In genomic region chr2:27121626-27122355, GRCm38 (mm10) we compare ENCODE assay signal across 8 mouse cellular contexts. TPM values are rescaled to one million over a fixed set of nuclear protein-coding genes. Genes with fewer than 3 reads are reported as not detected.
DNase-seq lines count a peak whose midpoint lies in the region; ATAC-seq lines count a peak whose summit lies in the region.

No protein-coding gene starts in this region.

- ATAC-seq in frontal cortex, adult (ENCODE audit: low TSS enrichment) = 0 out of 2 replicates have a peak, but pooled peaks have one; percentile 24
- ATAC-seq in hindbrain, embryonic 12.5 days (ENCODE audit: low FRiP score) = peak; percentile 29; the same call in 1 of the 2 replicates
- ATAC-seq in midbrain, embryonic 14.5 days (ENCODE audit: low FRiP score, low TSS enrichment) = peak; percentile 64

- DNase-seq in frontal cortex, postnatal 14 days (ENCODE audit: low spot score in 2 of 2) = no peak
- peak; percentile 93 for DNase-seq in A20 (ENCODE audit: low read depth, low spot score)
- peak; percentile 38 to 44 for DNase-seq in cerebellum, postnatal 36 days
- peak; percentile 53 for DNase-seq in midbrain, embryonic 14.5 days
- peak; percentile 98 for DNase-seq in thymus, postnatal 0 days (ENCODE audit: low spot score)
- no peak for DNase-seq in left cerebral cortex, postnatal 14 days (ENCODE audit: low spot score in 2 of 2)

- H3K27ac ChIP-seq in hindbrain, embryonic 12.5 days = peak overlapping the region; percentile 30; the same call in 1 of the 2 replicates
- H3K27ac ChIP-seq in midbrain, embryonic 14.5 days (replicated peaks; ENCODE audit: low read depth, low read length) = no peak overlapping the region

- peak overlapping the region; percentile 27 for H3K9ac ChIP-seq in hindbrain, embryonic 12.5 days
- H3K9ac ChIP-seq in midbrain, embryonic 14.5 days (replicated peaks; ENCODE audit: low read length) = no peak overlapping the region

- 0 out of 2 replicates have a peak, but pooled peaks cover 8% of the 10 kb centered on the region for H3K27me3 ChIP-seq in hindbrain, embryonic 12.5 days
- no peaks in the 10 kb centered on the region for H3K27me3 ChIP-seq in midbrain, embryonic 14.5 days (ENCODE audit: control insufficient read depth, insufficient read depth, low read length)

- H3K36me3 ChIP-seq in hindbrain, embryonic 12.5 days = no peaks in the 10 kb centered on the region
- H3K36me3 ChIP-seq in midbrain, embryonic 14.5 days (ENCODE audit: control insufficient read depth, insufficient read depth, low read length) = no peaks in the 10 kb centered on the region

- intact Hi-C loops in left cerebral cortex, postnatal 14 days (cut with DNase I) = loop anchor here (5.0 kb wide), 1 partner anchor 79 kb away; no protein-coding TSS in a partner anchor

- H3K4me2 ChIP-seq in hindbrain, embryonic 12.5 days (replicated peaks) = peak overlapping the region; percentile 13; the same call in 1 of the 2 replicates
- H3K4me2 ChIP-seq in midbrain, embryonic 14.5 days (ENCODE audit: low read length) = no peak overlapping the region

- H3K4me3 ChIP-seq in hindbrain, embryonic 12.5 days = no peak overlapping the region
- H3K4me3 ChIP-seq in midbrain, embryonic 14.5 days (replicated peaks; ENCODE audit: low read depth, low read length) = no peak overlapping the region

- no peaks in the 10 kb centered on the region for H3K9me3 ChIP-seq in hindbrain, embryonic 12.5 days (replicated peaks)
- no peaks in the 10 kb centered on the region for H3K9me3 ChIP-seq in midbrain, embryonic 14.5 days (ENCODE audit: control insufficient read depth, low read length)

- peaks cover 25% of the 10 kb centered on the region for H3K4me1 ChIP-seq in hindbrain, embryonic 12.5 days
- peaks cover 22% of the 10 kb centered on the region; the same call in 1 of the 2 replicates for H3K4me1 ChIP-seq in midbrain, embryonic 14.5 days (ENCODE audit: control insufficient read depth, insufficient read depth, low read length)

- WGBS in hindbrain, embryonic 12.5 days = 30% methylated on average over 8 of the region's 9 CpGs
- WGBS in midbrain, embryonic 14.5 days = 41% methylated on average over 9 of the region's 9 CpGs

RNA-seq across cellular contexts. Expression of gene Fam163b, which starts 20.5 kb away (rescaled TPM):
- 0.43 and 0.52 TPM in 2 replicates for polyA plus RNA-seq in hindbrain, embryonic 12.5 days (2016; fragmentation: Nextera tagmentation; extraction: Ambion mirVana)
- polyA plus RNA-seq in midbrain, embryonic 14.5 days (2014; fragmentation: Nextera tagmentation; extraction: Ambion mirVana) = 2.8 and 4.2 TPM in 2 replicates
- 1.2 and 1.4 TPM in 2 replicates for polyA plus RNA-seq in thymus, postnatal 0 days (2015; fragmentation: Nextera tagmentation; extraction: Ambion mirVana)
- total RNA-seq in left cerebral cortex, postnatal 14 days (2021) = 100 to 1,000 TPM; 142 to 143 TPM

RNA-seq across cellular contexts. Expression of gene Adamtsl2, which starts 42.6 kb away (rescaled TPM):
- 6.1 and 9.0 TPM in 2 replicates for polyA plus RNA-seq in hindbrain, embryonic 12.5 days (2016; fragmentation: Nextera tagmentation; extraction: Ambion mirVana)
- 7.1 and 7.6 TPM in 2 replicates for polyA plus RNA-seq in midbrain, embryonic 14.5 days (2014; fragmentation: Nextera tagmentation; extraction: Ambion mirVana)
- polyA plus RNA-seq in thymus, postnatal 0 days (2015; fragmentation: Nextera tagmentation; extraction: Ambion mirVana) = 2.0 and 2.1 TPM in 2 replicates
- 10 to 100 TPM; 27.4 to 29.3 TPM for total RNA-seq in left cerebral cortex, postnatal 14 days (2021)

RNA-seq across cellular contexts. Expression of gene Dbh, which starts 43.2 kb away (rescaled TPM):
- polyA plus RNA-seq in hindbrain, embryonic 12.5 days (2016; fragmentation: Nextera tagmentation; extraction: Ambion mirVana) = 1.7 and 2.3 TPM in 2 replicates
- polyA plus RNA-seq in midbrain, embryonic 14.5 days (2014; fragmentation: Nextera tagmentation; extraction: Ambion mirVana) = 2.7 and 5.5 TPM in 2 replicates
- 0.08 and 0.15 TPM in 2 replicates for polyA plus RNA-seq in thymus, postnatal 0 days (2015; fragmentation: Nextera tagmentation; extraction: Ambion mirVana)
- 1 to 10 TPM; 1.3 to 1.8 TPM for total RNA-seq in left cerebral cortex, postnatal 14 days (2021)

RNA-seq across cellular contexts. Expression of gene Mymk, which starts 49.8 kb away (rescaled TPM):
- polyA plus RNA-seq in hindbrain, embryonic 12.5 days (2016; fragmentation: Nextera tagmentation; extraction: Ambion mirVana) = 2.6 and 5.2 TPM in 2 replicates
- polyA plus RNA-seq in midbrain, embryonic 14.5 days (2014; fragmentation: Nextera tagmentation; extraction: Ambion mirVana) = not detected in 2 replicates
- polyA plus RNA-seq in thymus, postnatal 0 days (2015; fragmentation: Nextera tagmentation; extraction: Ambion mirVana) = 1.1 and 1.3 TPM in 2 replicates
- 1 to 10 TPM in 1 of 2 experiments, under 1 TPM in 1; 0.92 to 1.1 TPM for total RNA-seq in left cerebral cortex, postnatal 14 days (2021)

Comparison
In these comparisons a context has a peak if more than half of its experiments do, and no peak if none do; other contexts are left out.
1. DNase-seq: peak in A20 (single experiment), cerebellum, postnatal 36 days (2 of 2), midbrain, embryonic 14.5 days (single experiment) and thymus, postnatal 0 days (single experiment); none in frontal cortex, postnatal 14 days (0 of 2) and left cerebral cortex, postnatal 14 days (0 of 2).
2. Peak in every context shown above with its lines, with median percentiles within 50 percentile points of each other: ATAC-seq.